26 mouse cellular contexts compared by ENCODE assay signal in the genomic region with DNA sequence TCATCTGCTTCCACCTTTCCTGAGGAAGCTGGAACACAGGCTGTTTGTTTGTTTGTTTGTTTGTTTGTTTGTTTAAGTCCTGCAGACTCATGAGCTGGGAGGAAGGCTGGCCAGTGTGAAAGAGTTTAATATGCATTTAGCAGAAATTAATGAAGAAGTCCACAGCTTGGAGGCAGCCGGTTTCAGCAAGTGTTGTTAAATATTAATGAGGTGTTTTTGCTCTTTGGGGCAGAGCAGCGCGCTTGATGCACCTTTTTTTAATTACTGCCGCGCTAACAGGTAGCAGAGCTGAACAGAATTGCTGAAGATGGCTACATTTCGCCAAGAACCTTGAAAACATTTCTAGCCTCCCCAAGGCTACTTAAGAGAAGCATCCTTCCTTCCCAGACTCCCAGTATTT.
A peak's percentile ranks its signal among the peaks of the same experiment; 100 is the strongest.
DNase-seq lines count a peak whose midpoint lies in the region; ATAC-seq and TF ChIP-seq lines count a peak whose summit lies in the region.
"Had no signal": no experiment of that assay in that cellular context is flagged by ENCODE, and none has a peak within 500 bp of the region (broad histone marks: within the 10 kb centered on the region; RNA-seq: fewer than 3 reads in every experiment).

No protein-coding gene starts in this region.

- no peaks in the 10 kb centered on the region for H3K36me3 ChIP-seq in forebrain, embryonic 15.5 days
- no peaks in the 10 kb centered on the region for H3K36me3 ChIP-seq in forebrain, embryonic 10.5 days (replicated peaks)
- no peaks in the 10 kb centered on the region for H3K36me3 ChIP-seq in liver, postnatal 0 days (replicated peaks; ENCODE audit: insufficient read depth, low read length)
- H3K36me3 ChIP-seq: limb, embryonic 15.5 days; lung, embryonic 15.5 days; neural tube, embryonic 13.5 days had no signal

- H3K4me3 ChIP-seq in forebrain, embryonic 15.5 days = no peak overlapping the region
- no peak overlapping the region for H3K4me3 ChIP-seq in forebrain, embryonic 10.5 days
- no peak overlapping the region for H3K4me3 ChIP-seq in liver, postnatal 0 days (ENCODE audit: low read depth, low read length)
- H3K4me3 ChIP-seq: limb, embryonic 15.5 days; lung, embryonic 15.5 days; myocyte; neural tube, embryonic 13.5 days had no signal

- H3K9me3 ChIP-seq in forebrain, embryonic 15.5 days = no peaks in the 10 kb centered on the region
- no peaks in the 10 kb centered on the region for H3K9me3 ChIP-seq in forebrain, embryonic 10.5 days
- H3K9me3 ChIP-seq in liver, postnatal 0 days (ENCODE audit: low read length) = no peaks in the 10 kb centered on the region
- H3K9me3 ChIP-seq: limb, embryonic 15.5 days; lung, embryonic 15.5 days; neural tube, embryonic 13.5 days had no signal

- no peak for DNase-seq in forebrain, embryonic 10.5 days (ENCODE audit: extremely low spot score, low spot score)
- peak; percentile 62 for DNase-seq in kidney, adult 9 months
- peak; percentile 43 to 55 for DNase-seq in kidney, postnatal 25 days
- no peak for DNase-seq in spleen, adult 18-20 months
- DNase-seq in liver, postnatal 0 days = no peak
- no peak for DNase-seq in lung, postnatal 14 days
- DNase-seq: adrenal gland, adult 8-10 months; cerebellum, adult 2 months; cerebellum, postnatal 25 days; gastrocnemius, postnatal 14 days; heart, adult 11 months; layer of hippocampus, postnatal 36 days; lung, postnatal 4 days had no signal

- WGBS in forebrain, embryonic 15.5 days = 54% methylated on average over 6 of the region's 6 CpGs
- WGBS in forebrain, embryonic 10.5 days = 86% methylated on average over 6 of the region's 6 CpGs
- WGBS in liver, postnatal 0 days (ENCODE audit: insufficient replicate concordance) = 70% methylated on average over 6 of the region's 6 CpGs

- no peak for TF ChIP-seq CTCF in liver, postnatal 0 days (IDR thresholded peaks at IDR 0.05; ENCODE audit: low read depth)

- H3K27ac ChIP-seq in forebrain, embryonic 15.5 days (replicated peaks) = no peak overlapping the region
- no peak overlapping the region for H3K27ac ChIP-seq in forebrain, embryonic 10.5 days
- H3K27ac ChIP-seq in liver, postnatal 0 days (ENCODE audit: low read depth) = no peak overlapping the region
- H3K27ac ChIP-seq: limb, embryonic 15.5 days; liver, embryonic 14.5 days; lung, embryonic 15.5 days; neural tube, embryonic 13.5 days; stomach, postnatal 0 days had no signal

- H3K4me1 ChIP-seq in forebrain, embryonic 15.5 days = peaks cover 5% of the 10 kb centered on the region; the same call in 1 of the 2 replicates
- H3K4me1 ChIP-seq in forebrain, embryonic 10.5 days = no peaks in the 10 kb centered on the region
- H3K4me1 ChIP-seq in liver, postnatal 0 days (ENCODE audit: insufficient read depth) = no peaks in the 10 kb centered on the region
- H3K4me1 ChIP-seq: limb, embryonic 15.5 days; lung, embryonic 15.5 days had no signal

- H3K9ac ChIP-seq in forebrain, embryonic 15.5 days (replicated peaks) = no peak overlapping the region
- H3K9ac ChIP-seq in liver, postnatal 0 days (replicated peaks) = no peak overlapping the region
- H3K9ac ChIP-seq: limb, embryonic 15.5 days; liver, embryonic 14.5 days; lung, embryonic 15.5 days; neural tube, embryonic 13.5 days had no signal

- H3K4me2 ChIP-seq in forebrain, embryonic 15.5 days (replicated peaks) = no peak overlapping the region
- H3K4me2 ChIP-seq in liver, postnatal 0 days (ENCODE audit: low read depth, low read length) = no peak overlapping the region
- H3K4me2 ChIP-seq: heart, embryonic 11.5 days; limb, embryonic 15.5 days; lung, embryonic 15.5 days; neural tube, embryonic 13.5 days had no signal

- no peaks in the 10 kb centered on the region for H3K27me3 ChIP-seq in forebrain, embryonic 15.5 days
- H3K27me3 ChIP-seq in forebrain, embryonic 10.5 days (ENCODE audit: poor library complexity, severe bottlenecking) = no peaks in the 10 kb centered on the region
- no peaks in the 10 kb centered on the region for H3K27me3 ChIP-seq in liver, postnatal 0 days (ENCODE audit: insufficient read depth, low read length)
- H3K27me3 ChIP-seq: limb, embryonic 15.5 days; lung, embryonic 15.5 days; neural tube, embryonic 13.5 days had no signal

- no peak for TF ChIP-seq EP300 in liver, postnatal 0 days (IDR thresholded peaks at IDR 0.05; ENCODE audit: low read depth)

- 0 out of 2 replicates have a peak, but pooled peaks have one; percentile 8 for ATAC-seq in forebrain, embryonic 15.5 days (replicated peaks)
- no peak for ATAC-seq in liver, postnatal 0 days
- ATAC-seq: activated CD4-positive, CD25-positive, alpha-beta regulatory T cell, adult 4 months; forebrain, embryonic 14.5 days; hindbrain, embryonic 16.5 days; intestine, embryonic 16.5 days; midbrain, embryonic 16.5 days had no signal

Comparison
In these comparisons a context has a peak if more than half of its experiments do, and no peak if none do; other contexts are left out.
1. DNase-seq: peak in kidney, adult 9 months (single experiment) and kidney, postnatal 25 days (2 of 2); none in forebrain, embryonic 10.5 days (single experiment), spleen, adult 18-20 months (0 of 2), liver, postnatal 0 days (single experiment) and lung, postnatal 14 days (single experiment).